Mouse (Mus musculus) G1E (cell line): ENCODE data around the gene St6gal1. TPM values are rescaled to one million over a fixed set of nuclear protein-coding genes. Genes with fewer than 3 reads are reported as not detected.

Experiments
- ATAC-seq: 2 replicates; pipeline ENCODE4 v1.8.0; 2016; ENCODE audit warnings: mild to moderate bottlenecking; ENCODE audit not compliant: insufficient number of reproducible peaks, poor library complexity, low FRiP score, severe bottlenecking; ENCODE audit errors: extremely low read depth
- DNase-seq: peaks from one replicate; pipeline ENCODE4 v3.0.0; 2012; ENCODE audit warnings: low spot score
- H3K27me3 ChIP-seq: 2 replicates; pipeline ENCODE4 v1.6.1; 2012; ENCODE audit warnings: mild to moderate bottlenecking, low read length, inconsistent platforms; ENCODE audit not compliant: insufficient read depth
- H3K36me3 ChIP-seq: replicated peaks from 2 replicates; pipeline ENCODE3; 2012; ENCODE audit warnings: mild to moderate bottlenecking, inconsistent platforms
- H3K4me1 ChIP-seq: 2 replicates; pipeline ENCODE4 v1.6.1; 2012; ENCODE audit warnings: low read depth, low read length, inconsistent platforms, mixed read lengths; ENCODE audit not compliant: insufficient read depth
- H3K4me3 ChIP-seq: 2 replicates; pipeline ENCODE4 v1.5.1; 2012; ENCODE audit warnings: low read depth, mild to moderate bottlenecking, inconsistent platforms, low read length, moderate library complexity, mixed read lengths
- H3K9me3 ChIP-seq: replicated peaks from 2 replicates; pipeline ENCODE4 v1.6.1; 2012; ENCODE audit warnings: inconsistent platforms
- CTCF ChIP-seq: IDR thresholded peaks from 2 replicates; pipeline ENCODE4 v1.5.1; 2012; ENCODE audit warnings: low read depth, low read length, inconsistent platforms, mixed read lengths
- GATA1 ChIP-seq: IDR thresholded peaks from 2 replicates; pipeline ENCODE4 v1.6.1; 2012; ENCODE audit warnings: borderline replicate concordance, low read length, inconsistent platforms, mixed read lengths
- GATA2 ChIP-seq: IDR thresholded peaks from 2 replicates; pipeline ENCODE4 v1.6.1; 2012; ENCODE audit warnings: low read depth, low read length, inconsistent platforms, borderline replicate concordance
- POLR2AphosphoS5 ChIP-seq: IDR thresholded peaks from 2 replicates; pipeline ENCODE4 v1.6.1; 2012; ENCODE audit warnings: low read depth, low read length, inconsistent platforms; ENCODE audit not compliant: insufficient replicate concordance
- TAL1 ChIP-seq: conservative IDR thresholded peaks from 2 replicates; pipeline ENCODE4 v1.6.1; 2012; ENCODE audit warnings: low read depth, low read length, inconsistent platforms, mixed read lengths
- polyA plus RNA-seq: library from polyadenylated mRNA; stranded (reverse); fragments of >175 nt; gene quantifications from 2 replicates; pipeline ENCODE4 v1.2.3, GENCODE M21; 2012
- total RNA-seq, 2 experiments: library from RNA; stranded (forward) in 1 of 2; stranded (reverse) in 1 of 2; fragments of 200-1000 nt in 1 of 2; fragments of >200 nt in 1 of 2; fragmentation: Nextera tagmentation in 1 of 2; gene quantifications; 2 replicates each; pipeline ENCODE4 v1.2.3; 2014 to 2017

Gene St6gal1
- total and polyA plus RNA-seq, 3 experiments, result 0.24 to 4.0 (median 3.0) TPM

DNA sequence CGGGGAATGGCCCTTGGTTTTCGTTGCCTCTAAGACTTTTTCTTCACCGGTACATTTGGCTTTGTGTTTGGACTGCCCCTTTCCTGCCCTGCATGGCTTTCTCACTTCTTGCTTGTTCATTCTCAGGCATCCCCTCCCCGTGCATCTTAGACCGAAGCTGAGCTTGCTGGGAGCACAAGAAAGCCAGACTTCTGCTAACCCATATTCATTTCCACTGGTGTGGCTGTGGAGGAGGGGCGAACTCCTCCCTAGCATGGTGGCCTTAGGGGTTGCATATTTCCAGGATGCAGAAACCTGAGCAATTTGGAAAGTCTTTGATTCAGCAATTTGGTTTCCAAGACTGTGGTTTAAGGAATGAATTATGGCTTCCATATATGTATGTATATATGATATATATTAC is 29.1 kb downstream of the St6gal1 start:
- ATAC-seq, result no peak
- no peaks in the 10 kb centered on the region for H3K36me3 ChIP-seq
- no peaks in the 10 kb centered on the region for H3K4me1 ChIP-seq
- TF ChIP-seq CTCF, result no peak
- no peaks in the 10 kb centered on the region for H3K9me3 ChIP-seq
- H3K27me3 ChIP-seq, result 0 out of 2 replicates have a peak, but pooled peaks cover 3% of the 10 kb centered on the region
- DNase-seq, result no peak
- H3K4me3 ChIP-seq, result no peak overlapping the region

DNA sequence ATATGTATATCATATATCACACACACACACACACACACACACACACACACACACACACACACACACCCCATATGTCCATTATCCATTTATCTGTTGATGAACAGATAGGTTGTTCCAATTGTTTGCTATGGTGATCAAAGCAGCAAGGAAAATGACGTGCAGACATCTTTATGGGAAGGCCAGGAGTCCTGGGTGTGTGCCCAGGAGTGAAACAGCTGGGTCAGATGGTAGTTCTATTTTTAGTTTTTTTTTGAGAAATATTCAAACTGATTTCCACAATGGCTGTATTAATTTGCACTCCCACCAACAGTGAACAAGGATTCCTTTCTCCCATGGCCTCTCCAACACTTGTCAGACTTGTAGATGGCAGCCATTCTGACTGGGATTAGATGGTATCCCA is 29.5 kb downstream of the St6gal1 start:
- Histone ChIP-seq H3K36me3 (no peaks in the 10 kb centered on the region), H3K4me1 (no peaks in the 10 kb centered on the region), H3K9me3 (no peaks in the 10 kb centered on the region), H3K4me3 (no peak overlapping the region), H3K27me3 (peaks cover 3% of the 10 kb centered on the region)
- ATAC-seq, result no peak
- DNase-seq, result no peak
- TF ChIP-seq GATA1 (no peak), POLR2AphosphoS5 (no peak), GATA2 (no peak)

DNA sequence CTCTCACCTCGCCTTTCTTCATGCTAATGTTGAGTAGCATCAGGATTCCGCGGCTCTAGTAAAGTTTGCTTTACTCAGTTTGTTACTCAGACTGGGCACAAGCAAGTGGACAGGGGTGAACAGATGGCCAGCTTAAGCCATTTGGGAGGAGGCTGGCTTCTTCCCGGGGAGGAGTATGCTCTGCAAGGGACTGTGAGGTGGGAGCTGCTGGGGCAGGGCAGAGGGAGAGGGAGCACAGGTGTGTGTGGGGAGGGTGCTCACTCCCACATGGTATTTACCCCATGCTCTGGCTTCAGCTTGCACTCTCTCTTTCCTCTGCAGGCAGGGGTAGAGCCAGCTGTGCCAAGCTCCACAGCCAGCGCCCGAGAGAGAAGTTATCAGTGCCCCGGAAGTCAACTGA is 32.1 kb downstream of the St6gal1 start:
- no peaks in the 10 kb centered on the region for H3K4me1 ChIP-seq
- peaks cover 6% of the 10 kb centered on the region for H3K27me3 ChIP-seq
- H3K36me3 ChIP-seq, result no peaks in the 10 kb centered on the region
- TF ChIP-seq GATA1 (no peak), GATA2 (no peak), POLR2AphosphoS5 (no peak), CTCF (no peak), TAL1 (no peak)
- no peaks in the 10 kb centered on the region for H3K9me3 ChIP-seq
- ATAC-seq, result no peak
- DNase-seq, result no peak
- no peak overlapping the region for H3K4me3 ChIP-seq

DNA sequence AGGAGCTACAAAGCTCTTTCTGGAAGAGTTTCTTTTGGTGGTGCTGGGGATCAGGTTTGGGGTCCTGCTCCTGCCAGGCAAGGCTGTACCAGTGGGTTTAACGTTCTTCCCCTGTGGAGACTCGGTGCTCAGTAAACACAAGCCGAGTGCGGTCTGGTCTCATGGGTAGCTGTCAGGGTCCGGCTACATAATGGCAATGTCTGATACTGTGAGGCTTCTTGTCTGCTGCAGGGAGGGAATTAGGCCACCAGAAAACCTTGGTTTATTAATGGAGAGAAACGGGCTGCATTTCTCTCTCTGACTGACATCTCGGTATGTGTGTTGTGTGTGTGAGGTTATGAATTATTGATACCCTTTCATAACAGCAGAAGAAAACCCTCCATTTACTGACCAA is 33.9 kb downstream of the St6gal1 start:
- no peak for ATAC-seq
- DNase-seq, result no peak
- Histone ChIP-seq H3K36me3 (no peaks in the 10 kb centered on the region), H3K27me3 (peaks cover 6% of the 10 kb centered on the region), H3K9me3 (no peaks in the 10 kb centered on the region), H3K4me1 (no peaks in the 10 kb centered on the region), H3K4me3 (no peak overlapping the region)
- TF ChIP-seq GATA1 (no peak), POLR2AphosphoS5 (no peak), GATA2 (no peak), CTCF (no peak), TAL1 (no peak)

DNA sequence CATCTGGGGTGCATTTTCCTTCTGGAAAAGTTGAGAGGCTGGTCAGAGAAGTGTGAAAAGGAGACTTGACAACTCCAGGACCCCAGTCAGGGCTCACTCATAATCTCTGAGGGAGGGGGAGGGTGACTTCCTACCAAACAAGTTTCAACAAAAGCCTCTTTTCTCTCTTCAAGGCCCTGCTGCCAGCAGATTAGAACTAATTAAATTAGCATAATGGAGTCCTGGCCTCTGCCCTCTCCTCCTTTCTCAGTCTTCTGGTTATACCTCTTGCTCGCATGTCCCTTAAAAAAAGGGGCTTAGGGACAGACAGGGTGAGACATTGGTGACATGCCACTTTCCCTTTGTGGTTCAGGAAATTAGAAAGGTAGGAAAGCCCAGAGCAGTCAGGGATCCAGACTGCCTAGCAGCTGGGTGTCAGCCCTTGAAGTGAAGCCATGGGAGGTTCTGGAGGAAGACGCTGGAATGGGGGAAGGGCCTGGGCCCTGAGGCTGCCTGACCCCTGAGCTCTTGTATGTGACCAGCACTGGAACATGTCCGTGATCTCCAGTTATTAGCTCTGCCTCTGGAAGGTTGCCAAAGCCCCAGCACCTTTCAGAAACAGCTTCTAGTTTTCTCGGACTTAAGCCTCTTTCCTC is 34.4 kb downstream of the St6gal1 start:
- H3K4me1 ChIP-seq, result no peaks in the 10 kb centered on the region
- ATAC-seq (no peak), DNase-seq (no peak)
- no peak overlapping the region for H3K4me3 ChIP-seq
- peaks cover 6% of the 10 kb centered on the region for H3K27me3 ChIP-seq
- H3K36me3 ChIP-seq, result no peaks in the 10 kb centered on the region
- no peak for TF ChIP-seq GATA1
- no peak for TF ChIP-seq CTCF
- TF ChIP-seq GATA2, result no peak
- TF ChIP-seq POLR2AphosphoS5, result no peak
- TF ChIP-seq TAL1, result no peak
- no peaks in the 10 kb centered on the region for H3K9me3 ChIP-seq

DNA sequence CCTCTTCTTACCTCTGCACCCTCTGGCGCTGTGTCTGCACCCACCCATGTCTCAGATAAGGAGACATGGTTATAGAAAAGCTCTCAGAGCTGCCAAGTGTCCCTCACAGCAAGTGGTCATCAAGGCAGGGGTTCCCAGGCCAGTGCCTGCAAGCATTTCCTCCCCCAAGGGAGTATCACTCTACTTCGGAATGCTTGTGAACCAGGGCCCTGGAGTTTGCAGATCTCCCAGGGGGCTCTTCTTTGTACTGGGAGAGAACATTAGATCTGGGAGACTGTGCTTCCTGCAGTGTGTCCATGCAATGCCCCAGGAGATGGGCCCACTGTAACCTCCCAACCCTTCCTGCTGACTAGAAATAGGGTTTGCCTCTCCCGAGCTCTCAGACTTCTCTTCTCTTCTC is 35.0 kb downstream of the St6gal1 start:
- H3K4me3 ChIP-seq, result no peak overlapping the region
- ATAC-seq (no peak), DNase-seq (no peak)
- peaks cover 6% of the 10 kb centered on the region for H3K27me3 ChIP-seq
- no peak for TF ChIP-seq GATA2
- no peak for TF ChIP-seq CTCF
- no peak for TF ChIP-seq TAL1
- no peak for TF ChIP-seq POLR2AphosphoS5
- no peak for TF ChIP-seq GATA1
- no peaks in the 10 kb centered on the region for H3K4me1 ChIP-seq
- H3K9me3 ChIP-seq, result no peaks in the 10 kb centered on the region
- H3K36me3 ChIP-seq, result no peaks in the 10 kb centered on the region
